Mouse (Mus musculus) testis, adult 2 months (tissue): Measurements from ENCODE around the gene Aym1.

ENCODE experiments used
- CTCF ChIP-seq: fragments of 200-500 bp; IDR thresholded peaks from 2 replicates; pipeline ENCODE4 v1.5.1; 2012; ENCODE audit warnings: low read depth, mild to moderate bottlenecking, inconsistent platforms, low read length, moderate library complexity; ENCODE audit not compliant: control insufficient read depth, insufficient read depth, insufficient replicate concordance
- POLR2A ChIP-seq: fragments of 200-500 bp; IDR thresholded peaks from 2 replicates; pipeline ENCODE4 v1.6.1; 2012; ENCODE audit warnings: low read depth, mild to moderate bottlenecking, inconsistent platforms, low read length, moderate library complexity; ENCODE audit not compliant: control insufficient read depth

DNA sequence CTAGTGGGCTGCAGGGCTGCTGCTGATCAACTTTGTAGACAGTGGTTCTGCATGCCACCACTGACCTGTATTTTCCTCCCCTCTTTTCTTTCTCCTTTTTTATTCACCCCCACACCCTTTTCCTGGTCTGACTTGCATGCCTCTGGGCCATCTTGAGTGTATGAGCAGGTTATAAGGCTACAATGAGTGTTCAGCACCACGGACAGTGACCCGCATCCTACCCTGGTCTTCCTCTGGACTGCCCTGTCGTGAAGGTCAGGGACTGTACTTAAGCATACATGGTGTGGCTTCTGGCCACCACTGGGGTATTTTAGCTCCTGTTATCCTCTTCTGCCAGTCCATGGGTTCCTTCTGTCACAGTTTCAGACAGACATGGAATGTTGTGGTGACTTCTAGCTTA lies 50.3 kb downstream of the Aym1 start:
- TF ChIP-seq CTCF (no peak), POLR2A (no peak)
